Mouse (Mus musculus) hindbrain, embryonic 11.5 days (tissue): ENCODE data around the gene Frmd4b. TPM values are rescaled to one million over a fixed set of nuclear protein-coding genes. Genes with fewer than 3 reads are reported as not detected.
A peak's percentile ranks its signal among the peaks of the same experiment; 100 is the strongest.

Source experiments
- ATAC-seq: fragments of 200-750 bp; cut with Nextera tagmentation; 2 replicates; pipeline ENCODE4 v1.8.0; 2017; ENCODE audit warnings: mild to moderate bottlenecking, moderate TSS enrichment, moderate library complexity; ENCODE audit not compliant: low FRiP score
- DNase-seq: peaks from one replicate; pipeline ENCODE4 v3.0.0-alpha.2; 2015; ENCODE audit warnings: low spot score
- H3K27ac ChIP-seq: fragments of 300-500 bp; sonication (generic); 2 replicates; pipeline ENCODE4 v1.5.1; 2014; ENCODE audit warnings: mild to moderate bottlenecking, low read depth, low read length
- H3K27me3 ChIP-seq: fragments of 300-500 bp; sonication (generic); 2 replicates; pipeline ENCODE4 v1.6.1; 2014; ENCODE audit warnings: mild to moderate bottlenecking, low read length, moderate library complexity, mixed read lengths; ENCODE audit not compliant: control insufficient read depth, insufficient read depth
- H3K36me3 ChIP-seq: fragments of 300-500 bp; sonication (generic); 2 replicates; pipeline ENCODE4 v1.6.1; 2014; ENCODE audit warnings: mild to moderate bottlenecking, low read length, moderate library complexity, mixed read lengths; ENCODE audit not compliant: control insufficient read depth, insufficient read depth
- H3K4me1 ChIP-seq: fragments of 300-500 bp; sonication (generic); replicated peaks from 2 replicates; pipeline ENCODE4 v1.6.1; 2014; ENCODE audit warnings: low read length, mixed read lengths; ENCODE audit not compliant: control insufficient read depth, insufficient read depth
- H3K4me2 ChIP-seq: fragments of 300-500 bp; sonication (generic); replicated peaks from 2 replicates; pipeline ENCODE4 v1.6.1; 2014; ENCODE audit warnings: mild to moderate bottlenecking, low read depth, low read length
- H3K4me3 ChIP-seq: fragments of 300-500 bp; sonication (generic); 2 replicates; pipeline ENCODE4 v1.5.1; 2014; ENCODE audit warnings: low read depth, low read length
- H3K9ac ChIP-seq: fragments of 300-500 bp; sonication (generic); 2 replicates; pipeline ENCODE4 v1.6.1; 2014; ENCODE audit warnings: low read depth, low read length
- H3K9me3 ChIP-seq: fragments of 300-500 bp; sonication (generic); 2 replicates; pipeline ENCODE4 v1.6.1; 2016; ENCODE audit warnings: low read length; ENCODE audit not compliant: control insufficient read depth
- WGBS: fragments of 180-500 bp; shearing (Covaris S2); extraction: QIAGEN DNeasy Blood & Tissue Kit; methylation state at CpG from one replicate; pipeline ENCODE4 v1.1.7; 2014; 5-methylcytosine and 5-hydroxymethylcytosine counted together
- polyA plus RNA-seq: library from polyadenylated mRNA; unstranded; fragments of >200 nt; fragmentation: Nextera tagmentation; extraction: Ambion mirVana; gene quantifications from 2 replicates; pipeline ENCODE4 v1.2.1, GENCODE M21; 2014

Gene Frmd4b
- polyA plus RNA-seq, 1 experiment from 2014 or later = 50.5 TPM

DNA sequence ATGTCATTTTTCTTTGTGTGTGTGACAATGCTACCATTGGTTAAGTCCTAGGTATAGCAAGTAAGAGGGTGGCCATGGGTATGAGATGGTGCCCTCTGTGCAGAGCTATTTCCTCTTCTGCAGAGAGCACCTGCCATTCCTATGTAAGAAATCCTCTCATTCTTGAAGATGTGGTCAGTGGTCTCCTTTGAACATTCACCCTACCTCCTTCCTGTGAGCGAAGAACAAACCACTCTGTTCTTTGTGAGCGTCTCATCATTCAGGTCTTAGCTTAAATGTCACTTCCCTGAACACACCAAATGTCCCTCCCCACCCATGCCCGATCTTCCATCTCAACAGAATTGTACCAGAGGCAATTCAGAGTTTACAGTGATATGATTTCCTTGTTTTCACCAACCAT lies 299.4 kb downstream of the Frmd4b start:
- Histone ChIP-seq H3K4me1 (no peaks in the 10 kb centered on the region), H3K36me3 (no peaks in the 10 kb centered on the region), H3K27me3 (no peaks in the 10 kb centered on the region), H3K27ac (no peak overlapping the region), H3K9ac (no peak overlapping the region), H3K9me3 (no peaks in the 10 kb centered on the region), H3K4me3 (no peak overlapping the region), H3K4me2 (no peak overlapping the region)
- 90% methylated on average over 3 of the region's 3 CpGs for WGBS
- no peak for ATAC-seq
- no peak for DNase-seq

DNA sequence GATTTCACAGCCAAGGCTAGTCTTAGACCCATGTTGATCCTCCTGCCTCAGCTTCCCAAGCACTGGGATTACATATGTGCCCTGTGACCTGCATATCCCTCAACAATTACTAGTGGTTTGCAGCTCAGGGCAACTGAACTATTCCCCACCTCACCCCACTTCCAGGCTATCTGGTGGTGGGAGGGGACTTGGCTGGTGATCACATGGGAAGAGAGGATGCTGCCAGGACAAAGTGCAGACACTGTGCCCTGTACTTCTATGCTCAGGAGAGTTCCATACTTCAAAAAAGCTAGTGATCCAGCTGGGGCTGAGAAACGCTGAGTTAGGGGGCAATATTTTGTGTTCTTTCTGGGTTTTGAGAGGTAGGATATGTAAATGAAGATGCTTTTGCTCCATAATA lies 300.6 kb downstream of the Frmd4b start:
- Histone ChIP-seq H3K27ac (no peak overlapping the region), H3K27me3 (no peaks in the 10 kb centered on the region), H3K4me1 (no peaks in the 10 kb centered on the region), H3K36me3 (no peaks in the 10 kb centered on the region), H3K9me3 (no peaks in the 10 kb centered on the region), H3K4me2 (no peak overlapping the region), H3K9ac (no peak overlapping the region), H3K4me3 (no peak overlapping the region)
- WGBS = 94% methylated on average over 1 of the region's 1 CpGs
- DNase-seq = no peak
- ATAC-seq = no peak

DNA sequence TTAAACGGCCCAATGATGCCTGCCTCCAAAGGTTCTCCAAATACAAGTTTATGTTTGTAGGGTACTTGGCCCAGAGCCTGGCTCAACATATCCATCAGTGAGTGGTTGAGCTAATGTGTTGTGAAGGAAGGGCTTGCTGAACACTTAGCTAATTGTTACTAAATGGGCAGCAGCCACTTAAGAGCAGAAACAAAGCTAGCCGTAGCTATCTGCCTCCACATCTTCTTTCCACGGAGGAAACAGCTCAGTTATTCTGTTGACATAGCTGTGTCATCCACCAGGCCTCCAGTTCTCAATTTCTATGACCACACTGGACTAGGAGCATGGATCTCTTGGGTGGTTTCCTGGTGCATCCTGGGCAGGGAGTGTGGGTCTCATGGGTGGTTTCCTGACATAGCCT lies 302.0 kb downstream of the Frmd4b start:
- H3K36me3 ChIP-seq = no peaks in the 10 kb centered on the region
- WGBS = 78% methylated on average over 3 of the region's 3 CpGs
- H3K4me3 ChIP-seq = no peak overlapping the region
- ATAC-seq = no peak
- H3K27me3 ChIP-seq = no peaks in the 10 kb centered on the region
- H3K4me1 ChIP-seq = 0 out of 2 replicates have a peak, but pooled peaks cover 3% of the 10 kb centered on the region
- DNase-seq = no peak
- H3K9me3 ChIP-seq = no peaks in the 10 kb centered on the region
- H3K27ac ChIP-seq = no peak overlapping the region
- H3K4me2 ChIP-seq = no peak overlapping the region
- no peak overlapping the region for H3K9ac ChIP-seq

DNA sequence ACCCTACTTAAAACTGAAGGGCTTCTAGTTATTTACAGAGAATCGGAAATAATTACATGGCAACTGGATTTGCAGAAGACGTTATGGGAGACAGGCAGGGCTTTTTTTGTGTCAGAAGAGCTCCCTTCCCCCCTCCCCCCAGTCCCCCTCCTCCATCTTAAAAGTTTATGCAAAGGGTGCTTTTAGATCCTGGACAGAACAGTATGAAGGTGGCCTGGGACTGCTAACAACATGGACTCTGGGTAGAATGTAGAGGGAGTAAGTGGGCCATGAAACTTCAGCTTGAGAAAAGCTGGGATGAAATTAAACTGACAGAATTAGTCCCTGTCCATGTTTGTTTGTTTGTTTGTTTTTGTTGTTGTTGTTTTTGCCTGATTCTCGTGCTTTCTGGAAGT lies 304.8 kb downstream of the Frmd4b start:
- peak; percentile 49; the same call in 1 of the 2 replicates for ATAC-seq

DNA sequence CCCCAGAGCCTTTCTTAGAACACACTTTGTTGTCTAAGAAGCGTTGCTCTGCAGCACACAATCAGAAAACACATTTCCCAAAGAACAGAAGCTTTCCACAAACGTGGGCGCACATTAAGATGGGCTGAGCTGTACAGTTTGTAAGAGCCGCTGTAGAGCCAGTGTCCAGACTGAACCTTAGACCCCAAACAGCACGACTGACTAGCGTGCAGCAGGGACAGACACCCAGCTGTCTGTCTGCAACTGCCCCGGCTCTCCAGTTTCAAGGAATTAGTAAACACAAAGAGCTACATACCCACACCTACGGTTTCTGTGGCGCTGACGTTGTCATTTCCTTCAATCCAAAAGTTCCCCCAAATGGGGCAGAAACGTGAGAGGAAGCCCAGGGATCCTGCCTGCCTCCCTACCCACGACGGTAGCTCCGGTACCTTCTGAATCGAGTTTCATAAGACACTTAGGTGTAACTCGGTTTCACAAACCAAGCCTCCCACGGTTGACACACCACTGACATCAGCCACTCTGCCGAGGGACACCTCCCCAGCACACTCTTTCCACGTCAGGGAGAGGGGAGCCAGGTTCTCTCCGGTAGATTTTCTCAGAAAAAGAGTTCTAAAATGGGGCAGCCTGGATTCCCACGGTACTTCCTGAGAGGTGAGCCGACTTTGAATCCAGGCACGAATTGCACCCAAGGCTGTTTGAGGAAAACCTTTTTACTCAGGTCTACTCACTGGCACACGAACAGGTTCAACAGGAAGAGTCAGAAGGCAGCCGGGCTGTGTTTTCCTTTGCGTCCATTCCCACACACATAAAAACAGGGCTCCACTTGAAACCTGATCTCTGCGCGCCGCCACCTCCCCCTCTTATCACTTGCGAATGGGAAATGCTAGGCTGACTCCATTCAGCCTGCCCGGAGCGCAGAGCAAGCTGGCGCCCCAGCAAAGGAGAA lies 305.5 kb downstream of the Frmd4b start:
- Histone ChIP-seq H3K9me3 (no peaks in the 10 kb centered on the region), H3K36me3 (no peaks in the 10 kb centered on the region), H3K4me1 (0 out of 2 replicates have a peak, but pooled peaks cover 3% of the 10 kb centered on the region), H3K4me2 (peak overlapping the region; percentile 47), H3K9ac (0 out of 2 replicates have a peak overlapping the region, but pooled peaks have one; percentile 19), H3K4me3 (peak overlapping the region; percentile 19), H3K27me3 (no peaks in the 10 kb centered on the region), H3K27ac (no peak overlapping the region)
- ATAC-seq (peak; percentile 59; the same call in 1 of the 2 replicates), DNase-seq (peak; percentile 63)
- 3% methylated on average over 33 of the region's 33 CpGs for WGBS

More for the DNA sequence above, 304.8 kb downstream of the Frmd4b start:
- H3K9ac ChIP-seq = no peak overlapping the region
- H3K4me1 ChIP-seq = 0 out of 2 replicates have a peak, but pooled peaks cover 3% of the 10 kb centered on the region
- no peak overlapping the region for H3K27ac ChIP-seq
- H3K4me2 ChIP-seq = peak overlapping the region; percentile 47
- H3K36me3 ChIP-seq = no peaks in the 10 kb centered on the region
- H3K4me3 ChIP-seq = peak overlapping the region; percentile 19; the same call in 1 of the 2 replicates
- no peaks in the 10 kb centered on the region for H3K27me3 ChIP-seq
- DNase-seq = no peak
- WGBS = 6% methylated on average over 3 of the region's 3 CpGs
- no peaks in the 10 kb centered on the region for H3K9me3 ChIP-seq

DNA sequence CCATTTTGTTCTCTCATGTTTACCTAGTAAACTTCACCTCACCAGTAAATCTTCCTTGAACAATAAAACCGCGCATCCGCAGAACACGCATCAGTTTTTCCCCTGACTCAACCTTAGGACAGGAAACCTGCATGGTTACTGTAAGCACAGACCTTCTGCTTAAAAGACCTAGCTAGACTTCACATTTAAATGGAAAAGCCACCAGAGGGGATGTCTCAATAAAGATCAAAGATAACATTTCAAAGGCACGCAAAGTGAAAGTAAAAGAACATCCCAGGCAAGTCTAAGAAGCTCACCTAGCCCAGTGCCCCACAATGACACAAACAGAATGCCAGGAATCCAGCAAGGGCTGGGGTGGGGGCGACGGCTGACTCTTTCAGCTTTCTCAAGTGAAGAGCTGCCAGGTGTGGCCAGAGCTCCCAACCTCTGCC lies 306.4 kb downstream of the Frmd4b start:
- no peak overlapping the region for H3K4me3 ChIP-seq

DNA sequence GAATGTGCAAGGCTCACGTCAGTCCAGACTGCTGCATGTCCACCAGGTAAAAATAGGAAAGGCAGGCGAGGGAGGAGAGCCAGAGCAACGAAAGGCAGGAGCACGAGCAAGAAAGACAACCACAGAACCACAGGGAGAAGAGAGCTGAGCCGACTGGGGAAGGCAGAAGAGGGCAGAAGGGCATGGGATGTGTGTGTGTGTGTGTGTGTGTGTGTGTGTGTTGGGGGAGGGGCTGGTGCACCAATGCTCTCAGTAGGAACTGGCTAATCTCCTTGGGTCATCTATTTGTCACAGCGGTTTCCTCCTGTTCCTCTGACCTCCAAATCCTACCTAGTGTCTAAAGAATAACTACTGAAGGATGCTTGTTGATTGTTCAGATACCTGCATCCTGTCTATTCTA lies 308.2 kb downstream of the Frmd4b start:
- 0 out of 2 replicates have a peak, but pooled peaks cover 3% of the 10 kb centered on the region for H3K4me1 ChIP-seq

More for the DNA sequence above, 306.4 kb downstream of the Frmd4b start:
- Histone ChIP-seq H3K36me3 (no peaks in the 10 kb centered on the region), H3K9me3 (no peaks in the 10 kb centered on the region), H3K4me2 (no peak overlapping the region), H3K9ac (no peak overlapping the region), H3K27ac (no peak overlapping the region), H3K27me3 (no peaks in the 10 kb centered on the region), H3K4me1 (0 out of 2 replicates have a peak, but pooled peaks cover 3% of the 10 kb centered on the region)
- 41% methylated on average over 7 of the region's 7 CpGs for WGBS
- no peak for DNase-seq
- no peak for ATAC-seq

DNA sequence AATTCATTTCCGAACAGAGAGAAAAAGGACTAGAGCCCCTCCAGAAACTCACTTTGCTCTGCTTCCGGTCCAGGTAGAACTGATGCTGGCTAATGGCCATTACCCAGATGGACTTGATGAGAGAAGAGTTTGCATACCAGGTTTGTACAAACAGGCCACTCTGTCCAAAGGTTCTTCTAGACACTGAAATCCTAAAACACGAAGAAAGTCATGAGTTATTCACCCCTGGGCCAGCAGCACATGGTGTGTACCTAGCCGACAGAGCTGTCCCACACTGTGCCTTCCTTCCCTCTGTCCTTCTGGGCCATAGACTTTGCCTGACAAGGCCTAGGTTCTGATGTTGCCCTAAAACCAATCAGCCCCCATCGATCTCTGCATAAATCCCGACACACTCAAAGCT lies 308.8 kb downstream of the Frmd4b start:
- H3K4me2 ChIP-seq = no peak overlapping the region
- WGBS = 88% methylated on average over 6 of the region's 6 CpGs
- no peaks in the 10 kb centered on the region for H3K36me3 ChIP-seq
- H3K27ac ChIP-seq = no peak overlapping the region
- ATAC-seq = no peak
- H3K4me3 ChIP-seq = no peak overlapping the region
- DNase-seq = no peak
- no peak overlapping the region for H3K9ac ChIP-seq
- no peaks in the 10 kb centered on the region for H3K27me3 ChIP-seq
- H3K9me3 ChIP-seq = no peaks in the 10 kb centered on the region
- H3K4me1 ChIP-seq = 0 out of 2 replicates have a peak, but pooled peaks cover 3% of the 10 kb centered on the region

More for the DNA sequence above, 308.2 kb downstream of the Frmd4b start:
- no peak overlapping the region for H3K4me3 ChIP-seq
- no peak overlapping the region for H3K4me2 ChIP-seq
- H3K27me3 ChIP-seq = no peaks in the 10 kb centered on the region
- no peak overlapping the region for H3K9ac ChIP-seq
- H3K27ac ChIP-seq = no peak overlapping the region
- 53% methylated on average over 6 of the region's 6 CpGs for WGBS
- DNase-seq = no peak
- ATAC-seq = no peak
- H3K36me3 ChIP-seq = no peaks in the 10 kb centered on the region
- H3K9me3 ChIP-seq = no peaks in the 10 kb centered on the region
